ENCODE assay signal across 14 mouse cellular contexts in genomic region chr17:67502628-67503027, GRCm38 (mm10).
"Had no signal": no experiment of that assay in that cellular context is flagged by ENCODE, and none has a peak within 500 bp of the region (broad histone marks: within the 10 kb centered on the region; RNA-seq: fewer than 3 reads in every experiment).

No protein-coding gene starts in this region.

- DNase-seq: kidney, postnatal 4 days; liver; liver, embryonic 13.5 days; liver, postnatal 0 days; lung, postnatal 10 days; thymus, adult 18-20 months; thymus, postnatal 14 days had no signal

- H3K4me1 ChIP-seq: liver, embryonic 13.5 days; megakaryocyte, embryonic 14.5 days; neural tube, embryonic 12.5 days had no signal

- H3K9me3 ChIP-seq: limb, embryonic 12.5 days; liver, embryonic 13.5 days; midbrain, embryonic 15.5 days; neural tube, embryonic 12.5 days had no signal

- H3K27me3 ChIP-seq: limb, embryonic 12.5 days; liver, embryonic 13.5 days; megakaryocyte, embryonic 14.5 days; midbrain, embryonic 15.5 days; neural tube, embryonic 12.5 days had no signal

- H3K4me2 ChIP-seq: limb, embryonic 12.5 days; liver, embryonic 13.5 days; midbrain, embryonic 11.5 days; midbrain, embryonic 15.5 days; neural tube, embryonic 12.5 days had no signal

- H3K36me3 ChIP-seq: limb, embryonic 12.5 days; liver, embryonic 13.5 days; midbrain, embryonic 15.5 days; neural tube, embryonic 12.5 days had no signal

- H3K27ac ChIP-seq: layer of hippocampus, adult 2 months; limb, embryonic 12.5 days; liver, embryonic 13.5 days; macrophage; midbrain, embryonic 15.5 days; neural tube, embryonic 12.5 days had no signal

- H3K9ac ChIP-seq: limb, embryonic 12.5 days; liver, embryonic 13.5 days; liver, postnatal 0 days; midbrain, embryonic 15.5 days; neural tube, embryonic 12.5 days had no signal

- H3K4me3 ChIP-seq: layer of hippocampus, adult 2 months; limb, embryonic 12.5 days; liver, embryonic 13.5 days; megakaryocyte, embryonic 14.5 days; midbrain, embryonic 15.5 days; neural tube, embryonic 12.5 days had no signal

- ATAC-seq: liver, postnatal 0 days; midbrain, embryonic 15.5 days had no signal
